Mouse (Mus musculus): ENCODE data around the gene Prdm1. TPM values are rescaled to one million over a fixed set of nuclear protein-coding genes. Genes with fewer than 3 reads are reported as not detected.

Gene Prdm1
- total and polyA plus RNA-seq, 3 experiments = 4.7 to 13.6 (median 8.0) TPM

GRCm38 (mm10) chr10:44478091-44478490 is 50.2 kb downstream of the Prdm1 start:
- TF ChIP-seq MYC (IDR thresholded peaks at IDR 0.05; ENCODE audit: low read depth, low read length) = no peak
- TF ChIP-seq BHLHE40 (IDR thresholded peaks at IDR 0.05; ENCODE audit: low read depth, low read length) = no peak
- TF ChIP-seq MXI1 (IDR thresholded peaks at IDR 0.05; ENCODE audit: low read depth, low read length) = no peak
- no peak for TF ChIP-seq TBP (conservative IDR thresholded peaks at IDR 0.05; ENCODE audit: low read depth, low read length)
- no peak for TF ChIP-seq SMC3 (IDR thresholded peaks at IDR 0.05; ENCODE audit: low read depth, low read length)
- no peak for TF ChIP-seq MAZ (IDR thresholded peaks at IDR 0.05; ENCODE audit: low read depth, low read length)
- no peak for TF ChIP-seq MAX (IDR thresholded peaks at IDR 0.05; ENCODE audit: low read length)
- no peak for TF ChIP-seq CTCF (conservative IDR thresholded peaks at IDR 0.05 in 1 of 2, IDR thresholded peaks at IDR 0.05 in 1 of 2; ENCODE audit: low read depth in 2 of 2, low read length in 2 of 2)
- in situ Hi-C loops (cut with MboI; ENCODE audit: low pct_ligation_motif_present, low pct_unique_long_range_greater_than_20kb, low sequenced_read_pairs) (no loop called here), dilution Hi-C loops (cut with MboI; ENCODE audit: extremely low pct_ligation_motif_present, extremely low pct_unique_long_range_greater_than_20kb, low sequenced_read_pairs) (no loop called here)
- H3K4me2 ChIP-seq (ENCODE audit: insufficient read depth, low read depth, poor library complexity, severe bottlenecking) = no peak overlapping the region
- H3K9me3 ChIP-seq (replicated peaks; ENCODE audit: low read length) = no peaks in the 10 kb centered on the region
- no peak overlapping the region for H3K27ac ChIP-seq (ENCODE audit: insufficient read depth, low read depth)
- no peak for DNase-seq (ENCODE audit: extremely low read depth)
- H3K4me1 ChIP-seq (ENCODE audit: control insufficient read depth in 1 of 2, insufficient read depth in 2 of 2) = 0 out of 4 replicates have a peak, but pooled peaks cover 0 to 5% of the 10 kb centered on the region in 2 experiments
- H3K27me3 ChIP-seq (replicated peaks) = no peaks in the 10 kb centered on the region
- no peaks in the 10 kb centered on the region for H3K79me2 ChIP-seq (replicated peaks; ENCODE audit: control insufficient read depth, extremely low read depth, insufficient read depth, poor library complexity, severe bottlenecking)
- H3K36me3 ChIP-seq (replicated peaks in 1 of 2; ENCODE audit: control insufficient read depth in 1 of 2, insufficient read depth in 1 of 2, low read length in 1 of 2) = no peaks in the 10 kb centered on the region
- H3K4me3 ChIP-seq (replicated peaks in 1 of 3; ENCODE audit: low read depth in 2 of 3, low read length in 2 of 3, poor library complexity in 1 of 3) = no peak overlapping the region
- H3K9ac ChIP-seq (ENCODE audit: insufficient read depth, low read depth) = no peak overlapping the region

GRCm38 (mm10) chr10:44477240-44477639 is 51.1 kb downstream of the Prdm1 start:
- no peak for DNase-seq (ENCODE audit: extremely low read depth)
- dilution Hi-C loops (cut with MboI; ENCODE audit: extremely low pct_ligation_motif_present, extremely low pct_unique_long_range_greater_than_20kb, low sequenced_read_pairs) = no loop called here
- Histone ChIP-seq H3K9ac (ENCODE audit: insufficient read depth, low read depth) (no peak overlapping the region), H3K9me3 (replicated peaks; ENCODE audit: low read length) (no peaks in the 10 kb centered on the region), H3K36me3 (replicated peaks in 1 of 2; ENCODE audit: control insufficient read depth in 1 of 2, insufficient read depth in 1 of 2, low read length in 1 of 2) (no peaks in the 10 kb centered on the region), H3K27me3 (replicated peaks) (no peaks in the 10 kb centered on the region), H3K79me2 (replicated peaks; ENCODE audit: control insufficient read depth, extremely low read depth, insufficient read depth, poor library complexity, severe bottlenecking) (no peaks in the 10 kb centered on the region), H3K27ac (ENCODE audit: insufficient read depth, low read depth) (no peak overlapping the region), H3K4me2 (ENCODE audit: insufficient read depth, low read depth, poor library complexity, severe bottlenecking) (no peak overlapping the region), H3K4me1 (ENCODE audit: control insufficient read depth in 1 of 2, insufficient read depth in 2 of 2) (0 out of 4 replicates have a peak, but pooled peaks cover 0 to 5% of the 10 kb centered on the region in 2 experiments), H3K4me3 (replicated peaks in 1 of 3; ENCODE audit: low read depth in 2 of 3, low read length in 2 of 3, poor library complexity in 1 of 3) (no peak overlapping the region)
- TF ChIP-seq ZMIZ1 (IDR thresholded peaks at IDR 0.05; ENCODE audit: low read depth, low read length) (no peak), MYC (IDR thresholded peaks at IDR 0.05; ENCODE audit: low read depth, low read length) (no peak), UBTF (IDR thresholded peaks at IDR 0.05; ENCODE audit: low read depth, low read length) (no peak), CHD1 (IDR thresholded peaks at IDR 0.05; ENCODE audit: low read depth, low read length) (no peak)
- in situ Hi-C loops (cut with MboI; ENCODE audit: low pct_ligation_motif_present, low pct_unique_long_range_greater_than_20kb, low sequenced_read_pairs) = no loop called here

- Histone ChIP-seq H3K27ac (ENCODE audit: insufficient read depth, low read depth) (no peak overlapping the region), H3K79me2 (replicated peaks; ENCODE audit: control insufficient read depth, extremely low read depth, insufficient read depth, poor library complexity, severe bottlenecking) (no peaks in the 10 kb centered on the region), H3K4me1 (ENCODE audit: control insufficient read depth in 1 of 2, insufficient read depth in 2 of 2) (0 out of 4 replicates have a peak, but pooled peaks cover 0 to 5% of the 10 kb centered on the region in 2 experiments), H3K4me3 (replicated peaks in 1 of 3; ENCODE audit: low read depth in 2 of 3, low read length in 2 of 3, poor library complexity in 1 of 3) (no peak overlapping the region), H3K9ac (ENCODE audit: insufficient read depth, low read depth) (no peak overlapping the region), H3K4me2 (ENCODE audit: insufficient read depth, low read depth, poor library complexity, severe bottlenecking) (no peak overlapping the region), H3K36me3 (replicated peaks in 1 of 2; ENCODE audit: control insufficient read depth in 1 of 2, insufficient read depth in 1 of 2, low read length in 1 of 2) (no peaks in the 10 kb centered on the region), H3K27me3 (replicated peaks) (no peaks in the 10 kb centered on the region), H3K9me3 (replicated peaks; ENCODE audit: low read length) (no peaks in the 10 kb centered on the region)
- TF ChIP-seq JUN (IDR thresholded peaks at IDR 0.05; ENCODE audit: insufficient read depth, low read depth, low read length) (no peak), PAX5 (IDR thresholded peaks at IDR 0.05; ENCODE audit: low read length) (no peak), TCF12 (IDR thresholded peaks at IDR 0.05; ENCODE audit: low read depth, low read length) (no peak), ZNF384 (IDR thresholded peaks at IDR 0.05; ENCODE audit: low read depth, low read length) (no peak), MXI1 (IDR thresholded peaks at IDR 0.05; ENCODE audit: low read depth, low read length) (no peak)
- dilution Hi-C loops (cut with MboI; ENCODE audit: extremely low pct_ligation_motif_present, extremely low pct_unique_long_range_greater_than_20kb, low sequenced_read_pairs) (no loop called here), in situ Hi-C loops (cut with MboI; ENCODE audit: low pct_ligation_motif_present, low pct_unique_long_range_greater_than_20kb, low sequenced_read_pairs) (no loop called here)
- no peak for DNase-seq (ENCODE audit: extremely low read depth)
Measured at GRCm38 (mm10) chr10:44476523-44476922, 51.8 kb downstream of the Prdm1 start.
